Mouse (Mus musculus) forebrain, embryonic 15.5 days (tissue): Measurements from ENCODE around the gene Olfr1221. TPM values are rescaled to one million over a fixed set of nuclear protein-coding genes. Genes with fewer than 3 reads are reported as not detected.

Source experiments
- polyA plus RNA-seq: library from polyadenylated mRNA; unstranded; fragments of >200 nt; fragmentation: Nextera tagmentation; extraction: Ambion mirVana; gene quantifications from 2 replicates; pipeline ENCODE4 v1.2.1, GENCODE M21; 2015

The Olfr1221 gene
- polyA plus RNA-seq, 1 experiment from 2014 or later, result not detected

Other genes starting within 250 kb of the Olfr1221 start
- not detected in 2 replicates for gene Olfr1208, start 215.0 kb downstream of the Olfr1221 start, polyA plus RNA-seq
- not detected in 2 replicates for gene Olfr1209, start 202.1 kb downstream of the Olfr1221 start, polyA plus RNA-seq
- not detected in 2 replicates for gene Olfr1211, start 179.2 kb downstream of the Olfr1221 start, polyA plus RNA-seq
- not detected in 2 replicates for gene Olfr1212, start 163.3 kb downstream of the Olfr1221 start, polyA plus RNA-seq
- gene Gm13762, start 137.0 kb downstream of the Olfr1221 start, polyA plus RNA-seq, result not detected in 2 replicates
- gene Olfr1214, start 124.6 kb downstream of the Olfr1221 start, polyA plus RNA-seq, result not detected in 2 replicates
- gene Olfr1215, start 110.3 kb downstream of the Olfr1221 start, polyA plus RNA-seq, result not detected in 2 replicates
- gene Olfr1216, start 98.9 kb downstream of the Olfr1221 start, polyA plus RNA-seq, result not detected in 2 replicates
- gene Olfr1217, start 85.2 kb downstream of the Olfr1221 start, polyA plus RNA-seq, result not detected in 2 replicates
- not detected in 2 replicates for gene Olfr1218, start 56.1 kb downstream of the Olfr1221 start, polyA plus RNA-seq
- gene Olfr1219, start 33.8 kb downstream of the Olfr1221 start, polyA plus RNA-seq, result not detected in 2 replicates
- not detected in 2 replicates for gene Olfr1220, start 10.4 kb downstream of the Olfr1221 start, polyA plus RNA-seq
- gene Olfr1222, start 15.8 kb upstream of the Olfr1221 start, polyA plus RNA-seq, result not detected in 2 replicates
- gene Olfr1223, start 34.3 kb upstream of the Olfr1221 start, polyA plus RNA-seq, result not detected in 2 replicates
- not detected in 2 replicates for gene Olfr1224-ps1, start 46.8 kb upstream of the Olfr1221 start, polyA plus RNA-seq
- gene Olfr1225, start 57.4 kb upstream of the Olfr1221 start, polyA plus RNA-seq, result not detected in 2 replicates
- gene Olfr1226, start 82.8 kb upstream of the Olfr1221 start, polyA plus RNA-seq, result not detected in 2 replicates
- not detected in 2 replicates for gene Olfr1228, start 136.8 kb upstream of the Olfr1221 start, polyA plus RNA-seq
- gene Olfr1229, start 170.7 kb upstream of the Olfr1221 start, polyA plus RNA-seq, result not detected in 2 replicates
- not detected in 2 replicates for gene Olfr1230, start 180.0 kb upstream of the Olfr1221 start, polyA plus RNA-seq
- not detected in 2 replicates for gene Olfr1231, start 189.8 kb upstream of the Olfr1221 start, polyA plus RNA-seq
- gene Olfr1232, start 212.4 kb upstream of the Olfr1221 start, polyA plus RNA-seq, result not detected in 2 replicates
- gene Olfr1233, start 225.1 kb upstream of the Olfr1221 start, polyA plus RNA-seq, result not detected in 2 replicates
- gene Olfr1234, start 247.6 kb upstream of the Olfr1221 start, polyA plus RNA-seq, result not detected in 2 replicates